Mouse (Mus musculus) spleen, adult 2 months (tissue): ENCODE data around the gene Bex6. TPM values are rescaled to one million over a fixed set of nuclear protein-coding genes. Genes with fewer than 3 reads are reported as not detected.
"Not testable (repeated sequence)": the region's sequence is repeated elsewhere in the genome, so short reads cannot be mapped to it uniquely, and the experiment has no call there.

ENCODE experiments used
- DNase-seq, 2 experiments: peaks; one replicate each; pipeline versions ENCODE4 v3.0.0 to v3.0.0-alpha.2; 2012 to 2021; ENCODE audit warnings: low spot score in 2 of 2, low read depth in 1 of 2
- H3K27ac ChIP-seq: fragments of 200-500 bp; 2 replicates; pipeline ENCODE4 v1.5.1; 2012; ENCODE audit warnings: low read length, inconsistent platforms; ENCODE audit not compliant: insufficient read depth
- H3K27me3 ChIP-seq: fragments of 200-500 bp; 2 replicates; pipeline ENCODE4 v1.6.1; 2012; ENCODE audit warnings: mild to moderate bottlenecking, moderate library complexity, low read length, inconsistent platforms; ENCODE audit not compliant: control insufficient read depth, insufficient read depth
- H3K36me3 ChIP-seq: fragments of 200-500 bp; 2 replicates; pipeline ENCODE4 v1.6.1; 2012; ENCODE audit warnings: mild to moderate bottlenecking, low read length, inconsistent platforms; ENCODE audit not compliant: control insufficient read depth, insufficient read depth
- H3K4me1 ChIP-seq: fragments of 200-500 bp; 2 replicates; pipeline ENCODE4 v1.6.1; 2011; ENCODE audit warnings: inconsistent platforms; ENCODE audit not compliant: control insufficient read depth, insufficient read depth, insufficient read length
- H3K4me3 ChIP-seq: fragments of 200-500 bp; 2 replicates; pipeline ENCODE4 v1.5.1; 2011; ENCODE audit warnings: mild to moderate bottlenecking, inconsistent platforms; ENCODE audit not compliant: insufficient read depth, insufficient read length; ENCODE audit errors: extremely low read depth
- CTCF ChIP-seq: fragments of 200-500 bp; IDR thresholded peaks from 2 replicates; pipeline ENCODE4 v1.5.1; 2011; ENCODE audit warnings: mild to moderate bottlenecking, inconsistent platforms; ENCODE audit not compliant: insufficient read depth, insufficient read length, insufficient replicate concordance; ENCODE audit errors: extremely low read depth
- POLR2A ChIP-seq: fragments of 200-500 bp; IDR thresholded peaks from 2 replicates; pipeline ENCODE4 v1.6.1; 2011; ENCODE audit warnings: low read depth, low read length, inconsistent platforms
- WGBS: fragments of 180-500 bp; shearing (Covaris S2); methylation state at CpG from one replicate; pipeline ENCODE4 v1.1.7; 2018; 5-methylcytosine and 5-hydroxymethylcytosine counted together
- polyA plus RNA-seq: library from polyadenylated mRNA; depleted of rRNA; stranded (reverse); fragments of >200 nt; gene quantifications from 2 replicates; pipeline ENCODE4 v1.2.3, GENCODE M21; 2012; rRNA removed

The Bex6 gene
- polyA plus RNA-seq, 1 experiment, result 0.85 TPM

GRCm38 (mm10) chr16:32222399-32222798, 42.8 kb downstream of the Bex6 start:
- no peaks in the 10 kb centered on the region for H3K36me3 ChIP-seq
- TF ChIP-seq CTCF (no peak), POLR2A (no peak)
- H3K4me1 ChIP-seq, result no peaks in the 10 kb centered on the region
- no peak overlapping the region for H3K4me3 ChIP-seq
- DNase-seq, result no peak
- no peak overlapping the region for H3K27ac ChIP-seq
- no peaks in the 10 kb centered on the region for H3K27me3 ChIP-seq

- DNase-seq, H3K4me1 ChIP-seq, H3K27me3 ChIP-seq, H3K27ac ChIP-seq, H3K4me3 ChIP-seq: not testable (repeated sequence)
- peaks cover 11% of the 10 kb centered on the region for H3K36me3 ChIP-seq
- 80% methylated on average over 3 of the region's 3 CpGs for WGBS
These were observed 52.4 kb downstream of the Bex6 start for GRCm38 (mm10) chr16:32232050-32232449.

Other genes starting within 250 kb of the Bex6 start
- gene Pigz, start 246.0 kb upstream of the Bex6 start, polyA plus RNA-seq, result 6.9 and 7.8 TPM in 2 replicates
- gene 0610012G03Rik, start 231.3 kb upstream of the Bex6 start, polyA plus RNA-seq, result 37.6 and 68.9 TPM in 2 replicates
- 3.3 and 5.9 TPM in 2 replicates for gene Ncbp2, start 231.3 kb upstream of the Bex6 start, polyA plus RNA-seq
- gene Senp5, start 176.5 kb upstream of the Bex6 start, polyA plus RNA-seq, result 2.6 and 3.0 TPM in 2 replicates
- gene Pak2, start 100.5 kb upstream of the Bex6 start, polyA plus RNA-seq, result 16.8 and 18.8 TPM in 2 replicates
- 18.1 and 22.7 TPM in 2 replicates for gene Pigx, start 80.1 kb upstream of the Bex6 start, polyA plus RNA-seq
- gene Cep19, start 80.0 kb upstream of the Bex6 start, polyA plus RNA-seq, result 4.2 and 4.7 TPM in 2 replicates
- 105 and 133 TPM in 2 replicates for gene Nrros, start 14.2 kb upstream of the Bex6 start, polyA plus RNA-seq
- gene Fbxo45, start 67.3 kb downstream of the Bex6 start, polyA plus RNA-seq, result 2.8 and 3.1 TPM in 2 replicates
- 2.3 TPM in 2 replicates for gene Wdr53, start 67.4 kb downstream of the Bex6 start, polyA plus RNA-seq
- not detected in 2 replicates for gene Smco1, start 91.6 kb downstream of the Bex6 start, polyA plus RNA-seq
- 5.6 and 7.1 TPM in 2 replicates for gene Rnf168, start 97.6 kb downstream of the Bex6 start, polyA plus RNA-seq
- 6.0 and 17.2 TPM in 2 replicates for gene Ubxn7, start 152.4 kb downstream of the Bex6 start, polyA plus RNA-seq
- gene Tm4sf19, start 220.7 kb downstream of the Bex6 start, polyA plus RNA-seq, result 0.58 and 0.70 TPM in 2 replicates
- 2.3 and 2.5 TPM in 2 replicates for gene Tctex1d2, start 239.9 kb downstream of the Bex6 start, polyA plus RNA-seq